Mouse (Mus musculus): ENCODE measurements at regions not wholly inside any gene's neighbourhood (a gene's known extent, or its start where the extent isn't known, plus 50 kb on each side); places are given as distances from the start of the nearest gene placed in this dataset.

DNA sequence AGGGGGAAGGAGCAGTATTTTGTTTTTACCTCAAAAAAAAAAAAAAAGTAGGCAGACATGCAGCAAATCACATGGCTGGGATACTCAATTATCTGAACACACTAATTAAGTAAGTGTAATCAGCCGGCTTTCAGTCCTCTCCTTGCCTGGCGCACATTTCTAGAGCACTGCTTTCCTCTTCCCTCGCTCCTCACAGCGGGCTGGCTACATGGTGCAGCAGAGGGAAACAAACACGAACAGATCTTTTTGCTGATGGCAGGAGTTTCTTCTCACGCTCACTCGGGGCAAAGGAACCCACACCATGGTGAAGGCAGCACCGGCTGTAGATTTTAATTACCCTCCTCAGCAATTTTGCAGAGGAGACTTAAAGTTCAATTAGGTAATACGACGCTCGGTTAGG, 169.7 kb upstream of the Azi2 start:
- DNase-seq (ENCODE audit: extremely low read depth, low read depth): no peak

DNA sequence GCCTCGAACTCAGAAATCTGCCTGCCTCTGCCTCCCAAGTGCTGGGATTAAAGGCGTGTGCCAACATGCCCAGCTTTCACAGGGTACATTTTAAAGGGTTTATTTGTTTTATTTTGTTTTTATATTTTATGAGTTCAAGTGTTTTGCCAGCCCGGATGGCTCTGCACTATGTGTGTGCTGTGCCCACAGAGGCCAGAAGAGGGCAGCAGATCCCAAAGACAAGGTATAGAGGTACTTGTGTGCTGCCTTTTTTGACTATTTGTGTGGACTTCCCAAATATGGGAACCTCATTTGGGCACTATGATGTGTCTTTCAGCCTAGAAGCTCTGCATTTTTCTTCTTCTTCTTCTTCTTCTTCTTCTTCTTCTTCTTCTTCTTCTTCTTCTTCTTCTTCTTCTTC, 176.4 kb upstream of the Azi2 start:
- DNase-seq (ENCODE audit: extremely low read depth, low read depth): peak; percentile 14

DNA sequence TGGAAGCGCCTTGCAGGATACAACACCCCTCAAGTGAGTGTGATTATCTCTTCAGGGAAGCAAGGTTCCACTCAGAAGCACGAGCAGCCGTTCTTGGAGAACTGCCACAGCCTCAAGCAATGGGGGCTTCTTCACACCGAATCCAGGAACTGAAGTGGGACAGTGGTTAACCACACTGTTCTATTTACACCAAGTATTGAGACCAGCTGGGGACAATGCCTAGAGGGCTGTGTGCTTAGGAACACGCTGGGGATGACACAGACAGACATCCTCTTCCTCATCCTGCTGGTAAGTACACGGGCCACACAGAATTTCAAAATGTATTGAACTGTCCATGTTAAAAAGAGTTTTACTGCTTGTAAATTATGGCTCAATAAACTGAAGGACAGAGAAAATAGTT, 177.0 kb upstream of the Azi2 start:
- DNase-seq (ENCODE audit: extremely low read depth, low read depth): peak; percentile 0

DNA sequence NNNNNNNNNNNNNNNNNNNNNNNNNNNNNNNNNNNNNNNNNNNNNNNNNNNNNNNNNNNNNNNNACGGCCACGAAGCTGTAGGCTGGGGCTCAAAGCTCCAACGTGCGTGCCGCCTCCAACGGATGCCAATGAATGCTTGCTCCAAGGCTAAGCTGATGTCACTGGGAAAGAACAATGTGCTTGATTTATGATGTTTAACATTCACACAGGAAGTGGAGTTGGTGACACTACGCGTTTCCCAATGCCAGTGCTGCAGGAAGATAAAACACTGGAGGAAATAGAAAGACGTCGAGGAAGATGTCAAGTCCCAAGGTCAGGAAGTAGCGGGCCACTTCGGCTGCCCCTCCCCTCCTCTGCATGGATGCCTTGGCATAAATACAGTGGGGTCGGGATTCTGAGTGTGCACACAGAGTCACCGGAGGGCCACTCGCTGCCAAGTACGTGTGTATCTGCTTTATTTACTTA, 180.7 kb upstream of the Azi2 start:
- DNase-seq (ENCODE audit: extremely low read depth, low read depth): no peak

DNA sequence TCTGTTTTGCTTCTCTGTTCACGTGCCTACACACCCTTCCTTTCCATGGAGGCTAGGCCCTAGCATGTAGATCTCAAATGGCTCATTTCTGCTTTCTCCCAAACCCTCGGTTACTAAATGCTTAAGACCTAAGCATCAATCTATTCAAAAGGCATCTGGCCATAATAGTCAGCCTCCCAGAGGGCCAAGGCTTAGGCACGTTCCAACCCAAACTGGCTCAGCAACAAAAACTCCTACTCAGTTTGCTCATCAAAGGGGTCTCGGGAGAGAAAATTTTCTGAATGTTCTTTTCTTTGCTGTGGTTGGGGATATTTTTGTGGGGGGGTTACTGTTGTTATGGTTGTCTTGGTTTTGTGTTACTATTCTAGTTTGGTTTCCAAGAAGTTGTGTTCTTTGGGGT, 196.8 kb upstream of the Azi2 start:
- no peak for DNase-seq (ENCODE audit: extremely low read depth, low read depth)

DNA sequence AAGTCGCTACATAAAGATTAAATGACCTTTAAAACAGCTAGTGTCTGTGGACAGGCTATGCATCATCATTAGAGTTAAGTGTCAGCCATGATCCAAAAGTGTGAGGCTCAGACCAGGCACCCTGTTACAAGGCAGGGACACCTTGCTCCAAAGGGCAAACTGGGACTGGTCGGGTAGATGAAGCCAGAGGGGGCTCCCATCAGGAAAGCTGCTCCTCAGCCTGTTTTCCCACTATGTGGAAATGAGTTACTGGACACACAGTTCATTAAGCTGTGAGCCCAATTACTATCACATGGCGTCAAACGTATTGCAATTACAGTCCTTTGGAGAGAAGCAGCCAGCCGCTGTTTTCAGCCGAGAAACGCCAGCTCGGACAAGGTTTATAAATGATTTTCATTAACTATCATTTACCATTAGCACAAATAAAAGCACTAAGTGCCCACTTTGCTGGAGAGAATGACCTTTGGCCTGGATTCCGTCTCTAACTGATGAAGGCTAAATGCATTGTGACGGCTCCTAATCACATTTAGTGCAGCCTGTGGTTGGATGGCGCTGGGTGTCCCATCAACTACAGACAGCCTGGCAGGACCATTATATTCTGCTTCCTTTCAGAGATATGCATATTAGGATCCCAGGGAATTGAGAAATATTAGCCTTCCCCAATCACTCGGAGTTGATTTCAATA, 203.5 kb upstream of the Azi2 start:
- no peak for DNase-seq (ENCODE audit: extremely low read depth, low read depth)

DNA sequence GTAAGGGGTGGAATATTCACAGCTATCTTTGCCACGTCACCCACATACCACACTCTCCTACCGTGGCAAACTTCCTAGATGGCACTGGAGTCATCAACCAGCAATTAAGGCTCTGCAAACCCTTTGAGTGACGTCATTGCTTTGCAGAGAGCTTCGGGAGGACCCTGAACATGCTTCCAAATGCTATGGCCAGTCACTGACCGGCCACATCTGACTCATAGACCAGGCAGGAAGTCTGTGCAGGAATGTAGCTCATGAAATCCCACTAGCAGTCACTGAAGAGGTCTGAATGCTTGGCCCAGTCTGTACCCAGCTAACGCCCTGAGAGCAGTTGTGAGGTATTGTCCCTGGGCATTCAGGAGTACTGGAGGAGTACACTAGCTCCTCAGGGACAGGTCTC, 203.9 kb upstream of the Rbms3 start:
- DNase-seq (ENCODE audit: extremely low read depth, low read depth): no peak

DNA sequence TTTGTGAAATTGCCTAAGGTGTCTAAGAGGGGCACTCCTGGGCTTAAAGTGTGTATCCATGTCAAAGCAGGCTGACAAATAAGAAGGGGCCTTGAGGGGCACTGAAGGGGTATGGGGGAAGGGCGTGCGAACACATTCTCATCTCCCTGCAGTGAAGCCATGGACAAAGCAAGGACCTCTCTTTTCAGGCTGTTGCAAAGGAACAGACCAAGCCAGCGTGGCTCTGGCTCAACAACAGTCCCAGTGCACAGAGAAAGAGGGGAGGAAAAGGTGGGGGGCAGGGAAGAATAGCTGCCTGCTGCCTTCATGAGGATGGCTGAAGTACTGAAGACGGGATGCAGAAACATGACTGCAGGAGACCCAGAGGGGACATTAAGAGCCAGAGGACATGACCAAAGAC, 184.9 kb upstream of the Rbms3 start:
- DNase-seq (ENCODE audit: extremely low read depth, low read depth): no peak

DNA sequence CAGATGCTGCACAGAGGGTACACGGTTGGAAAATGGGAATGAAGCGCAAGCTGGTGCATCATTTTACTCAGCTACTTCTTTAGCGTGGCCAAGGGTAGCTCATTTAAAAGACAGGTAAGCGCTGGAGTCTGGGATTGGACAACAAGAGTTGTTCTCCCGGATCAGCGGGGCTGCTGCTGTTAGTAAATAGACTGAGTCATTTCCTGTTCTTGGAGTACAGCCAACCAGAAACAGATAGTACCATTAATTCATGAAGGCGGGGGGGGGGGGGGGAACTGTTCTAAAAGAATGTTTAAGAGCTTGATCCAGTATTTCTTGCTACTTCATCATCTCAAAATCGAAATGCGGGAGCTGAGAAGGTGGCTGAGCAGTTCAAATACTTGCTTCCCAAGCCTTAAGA, 183.5 kb upstream of the Rbms3 start:
- DNase-seq (ENCODE audit: extremely low read depth, low read depth): no peak

DNA sequence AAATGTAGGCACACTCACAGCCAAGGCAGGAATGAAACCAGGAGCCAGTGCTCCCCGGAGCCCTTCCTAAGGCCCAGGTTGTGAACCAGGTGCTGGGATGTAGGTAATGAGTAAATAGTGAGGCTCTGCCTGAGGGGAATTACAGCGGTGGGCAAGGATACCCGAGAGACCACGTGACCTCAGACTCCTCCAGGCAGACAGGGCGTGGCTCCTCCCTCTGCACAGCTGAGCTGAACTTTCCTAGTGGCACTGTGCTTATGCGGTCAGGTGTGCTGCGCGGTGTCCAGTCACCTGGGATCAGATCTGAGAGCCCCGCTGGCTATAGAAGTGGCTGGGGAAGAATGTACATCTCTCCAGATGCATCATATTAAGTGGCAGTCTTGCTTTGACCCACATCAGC, 176.1 kb upstream of the Rbms3 start:
- DNase-seq (ENCODE audit: extremely low read depth, low read depth): no peak

DNA sequence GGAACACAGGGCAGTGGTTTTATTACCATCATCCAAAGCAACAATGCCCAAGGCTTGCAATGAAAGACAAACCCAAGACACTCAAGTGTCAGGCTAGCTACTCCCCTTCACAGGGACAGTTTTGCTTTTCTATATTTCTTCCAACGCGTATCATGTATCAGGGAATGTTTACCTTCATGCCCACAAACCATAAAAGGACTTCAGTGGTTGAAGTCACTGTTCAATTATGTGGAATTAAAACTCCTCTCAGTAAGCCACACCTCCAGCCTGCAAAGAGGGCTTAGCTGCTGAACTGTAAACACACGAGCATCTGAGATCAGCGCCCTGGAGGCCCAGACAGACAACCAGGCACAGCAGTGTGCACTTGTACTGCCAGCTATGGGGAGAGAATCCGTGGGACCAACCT, 154.5 kb upstream of the Rbms3 start:
- no peak for DNase-seq (ENCODE audit: extremely low read depth, low read depth)

DNA sequence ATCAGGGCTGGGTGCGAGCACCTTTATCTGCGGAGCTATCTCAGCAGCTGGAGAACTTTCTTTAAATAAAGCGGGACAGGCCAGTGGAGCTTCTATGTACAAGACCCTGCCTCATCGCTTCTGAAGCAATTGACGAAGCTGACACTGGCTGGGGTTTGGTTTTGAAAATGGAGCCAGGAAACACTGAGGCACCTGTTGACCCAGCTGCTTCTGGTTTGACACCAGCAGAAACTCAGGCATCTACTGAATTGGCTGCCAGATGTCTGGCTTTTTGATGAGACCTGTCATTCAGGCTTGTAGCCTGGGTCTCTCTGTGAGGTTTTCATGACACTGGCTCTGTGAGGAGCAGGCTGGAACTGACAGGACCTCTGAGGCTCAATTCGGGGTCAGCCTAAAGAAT, 124.9 kb upstream of the Rbms3 start:
- DNase-seq (ENCODE audit: extremely low read depth, low read depth): no peak

DNA sequence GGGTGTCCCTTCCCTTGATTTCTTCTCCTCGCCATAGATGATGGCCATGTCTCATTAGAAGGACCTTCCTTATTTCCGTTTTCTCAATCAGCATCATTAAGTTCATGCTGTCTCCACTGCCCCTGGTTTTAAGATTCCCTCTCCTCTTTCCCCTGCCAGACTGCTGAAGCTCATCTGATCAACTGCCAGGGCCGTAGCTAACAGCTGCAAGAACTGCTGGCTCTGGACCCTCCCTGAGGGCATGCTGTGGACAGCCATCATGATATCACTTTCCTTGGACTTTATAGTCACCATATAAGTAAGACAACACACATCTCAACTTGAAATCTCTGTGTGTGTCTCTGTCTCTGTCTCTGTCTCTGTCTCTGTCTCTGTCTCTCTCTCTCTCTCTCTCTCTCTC, 123.8 kb upstream of the Rbms3 start:
- DNase-seq (ENCODE audit: extremely low read depth, low read depth): no peak

DNA sequence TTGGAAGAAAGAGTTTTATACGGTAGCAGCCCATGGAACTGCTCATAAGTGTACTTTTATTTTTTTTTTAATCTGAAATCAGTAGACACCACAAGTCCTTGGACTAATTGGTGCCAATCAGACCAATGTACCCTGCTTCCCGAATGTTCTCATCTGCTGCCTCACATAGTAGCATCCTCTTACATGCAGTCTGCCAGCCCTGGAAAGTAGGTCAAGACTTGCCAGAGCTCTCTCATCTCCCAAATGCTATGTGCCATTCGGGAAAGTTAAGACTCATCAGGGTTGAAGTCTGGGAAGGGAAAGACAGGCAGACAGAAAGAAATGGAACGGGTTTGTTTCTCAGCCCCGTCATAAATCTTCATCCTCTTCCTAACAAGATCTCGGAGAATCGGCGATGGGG, 115.2 kb upstream of the Rbms3 start:
- no peak for DNase-seq (ENCODE audit: extremely low read depth, low read depth)

DNA sequence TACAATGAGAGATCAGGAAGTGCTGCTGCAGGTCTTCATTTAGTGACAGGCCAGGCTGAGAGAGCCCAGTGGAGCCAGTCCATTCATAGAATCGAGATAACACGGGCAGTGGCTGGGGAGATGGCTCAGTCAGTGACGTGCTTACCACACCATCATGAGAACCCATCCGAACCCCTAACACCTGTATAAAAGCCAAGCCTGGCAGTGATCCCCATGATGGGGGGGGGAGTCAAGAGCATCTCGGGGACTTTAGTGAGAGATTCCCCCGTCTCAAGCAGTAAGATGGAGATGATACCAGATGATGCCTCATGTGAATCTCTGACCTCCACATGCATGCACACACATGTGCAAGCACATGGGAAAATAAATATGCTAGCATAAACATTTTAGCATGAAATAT, 99.7 kb upstream of the Rbms3 start:
- no peak for DNase-seq (ENCODE audit: extremely low read depth, low read depth)

DNA sequence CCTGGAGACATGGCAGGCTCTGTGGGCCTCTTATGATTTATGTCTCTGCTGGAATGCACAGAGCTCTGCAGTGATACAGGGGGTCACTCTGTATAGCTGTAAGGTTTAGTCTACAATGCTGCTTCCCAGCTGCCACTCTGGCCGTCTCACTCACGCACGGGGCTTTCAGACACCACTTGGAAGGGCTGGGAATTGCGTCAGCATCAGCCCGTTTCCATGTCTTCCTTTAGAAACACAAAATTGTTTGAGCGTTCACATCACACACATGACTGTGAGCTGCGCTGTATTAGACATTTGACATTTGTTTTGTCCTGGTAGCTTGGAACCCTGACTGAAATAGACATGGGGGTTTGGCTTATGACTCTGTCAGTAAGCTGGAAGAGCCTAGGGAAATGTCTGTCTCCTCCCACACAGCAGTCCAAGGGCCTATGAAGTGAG, 90.5 kb upstream of the Rbms3 start:
- no peak for DNase-seq (ENCODE audit: extremely low read depth, low read depth)

DNA sequence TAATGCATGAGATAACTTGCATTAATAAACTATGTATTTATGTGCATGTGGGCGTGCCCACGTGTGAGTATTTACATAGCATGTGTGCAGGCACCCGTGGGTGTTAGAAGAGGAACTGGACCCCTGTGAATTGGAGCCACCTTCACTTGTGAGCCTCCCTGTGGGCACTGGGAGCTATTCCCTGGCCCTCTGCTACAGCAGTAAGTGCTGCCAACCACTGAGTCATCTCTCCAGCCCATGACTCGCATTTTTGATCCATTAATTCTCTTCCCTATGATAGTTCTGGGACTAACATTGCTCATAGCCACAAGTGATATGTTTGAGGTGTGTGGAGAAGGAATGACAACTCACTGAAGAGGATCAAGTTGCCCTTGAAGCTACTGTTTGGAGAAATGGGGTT, 87.6 kb upstream of the Rbms3 start:
- DNase-seq (ENCODE audit: extremely low read depth, low read depth): no peak

DNA sequence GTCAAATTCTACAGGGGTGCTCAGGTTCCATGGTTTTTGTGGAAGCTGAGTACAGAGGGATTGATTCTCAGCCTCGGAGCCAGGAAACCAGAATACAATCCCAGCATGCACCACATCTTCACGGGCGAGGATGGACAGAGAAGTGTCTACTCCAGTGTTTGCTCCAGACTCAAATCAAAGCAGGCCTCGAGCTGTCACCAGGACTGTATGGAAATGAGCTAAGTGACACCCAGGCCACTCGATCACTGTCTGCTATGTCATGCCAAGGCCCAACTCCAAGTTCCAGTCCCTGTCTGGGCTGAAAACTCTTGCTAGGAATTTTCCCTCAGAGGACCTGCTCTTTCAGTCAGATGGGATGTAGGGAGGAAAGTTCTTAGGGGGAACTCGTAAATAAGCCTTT, 86.8 kb upstream of the Rbms3 start:
- DNase-seq (ENCODE audit: extremely low read depth, low read depth): no peak

DNA sequence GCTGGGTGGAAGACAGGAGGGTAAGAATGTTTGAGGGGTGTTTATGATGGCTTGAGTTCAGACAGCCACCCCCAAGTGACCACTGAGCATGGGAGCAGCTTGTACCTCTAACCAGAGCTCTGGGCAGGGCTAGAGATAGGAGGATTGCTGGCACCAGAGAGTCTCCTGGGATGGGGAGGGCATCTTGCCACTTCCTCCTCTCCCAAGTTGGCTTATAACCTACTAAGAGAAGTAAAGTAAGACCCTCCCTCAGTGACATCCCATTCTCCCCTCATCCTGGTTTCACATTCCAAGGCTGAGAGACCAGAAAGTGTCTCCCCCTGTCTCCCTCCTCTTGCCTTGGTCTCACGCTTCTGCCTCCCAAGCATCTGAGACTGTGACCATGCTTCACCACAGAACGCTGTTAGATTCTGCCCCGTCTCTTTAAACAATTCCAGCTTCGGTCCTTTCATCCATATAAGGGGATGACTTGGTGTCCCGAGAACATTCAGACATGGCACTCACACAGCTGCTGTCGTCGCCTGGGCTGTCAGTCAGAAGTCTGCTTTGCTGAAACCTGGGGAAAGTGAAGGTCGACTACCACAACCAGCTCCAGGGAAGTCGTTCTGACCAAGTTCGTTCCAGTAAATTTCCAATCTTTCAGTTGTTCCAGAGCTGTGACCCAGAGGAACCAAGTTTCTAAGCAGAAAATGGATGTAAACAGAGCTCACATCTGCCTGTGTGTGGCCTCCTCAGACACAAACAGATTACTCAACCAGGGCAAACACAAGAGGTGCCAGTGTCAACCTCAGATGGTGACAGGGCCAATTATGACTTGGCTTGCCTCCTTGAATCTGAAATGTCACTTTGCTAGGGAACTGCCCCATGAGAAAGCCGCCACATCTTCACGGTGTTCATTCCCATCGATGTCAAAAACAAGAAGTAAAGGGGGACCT, 85.3 kb upstream of the Rbms3 start:
- no peak for DNase-seq (ENCODE audit: extremely low read depth, low read depth)

DNA sequence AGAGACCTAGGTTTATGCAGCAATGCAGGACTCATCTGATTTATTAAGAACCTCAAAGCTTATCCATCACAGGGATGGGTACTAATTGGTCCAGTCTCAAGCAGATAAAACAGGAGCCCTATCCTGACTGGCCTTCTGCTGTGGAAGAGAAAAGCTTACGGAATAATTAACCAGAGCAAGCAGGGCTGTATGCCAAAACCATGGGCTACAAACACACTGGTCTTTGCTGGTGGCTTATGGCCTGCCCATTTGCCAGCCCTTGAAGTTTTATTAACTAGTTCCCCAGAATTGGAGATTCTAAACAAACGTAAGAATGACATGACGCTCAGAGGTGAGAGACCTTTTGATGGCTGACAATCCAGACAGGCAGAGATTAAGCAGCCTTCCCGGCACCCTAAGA, 83.4 kb upstream of the Rbms3 start:
- no peak for DNase-seq (ENCODE audit: extremely low read depth, low read depth)

DNA sequence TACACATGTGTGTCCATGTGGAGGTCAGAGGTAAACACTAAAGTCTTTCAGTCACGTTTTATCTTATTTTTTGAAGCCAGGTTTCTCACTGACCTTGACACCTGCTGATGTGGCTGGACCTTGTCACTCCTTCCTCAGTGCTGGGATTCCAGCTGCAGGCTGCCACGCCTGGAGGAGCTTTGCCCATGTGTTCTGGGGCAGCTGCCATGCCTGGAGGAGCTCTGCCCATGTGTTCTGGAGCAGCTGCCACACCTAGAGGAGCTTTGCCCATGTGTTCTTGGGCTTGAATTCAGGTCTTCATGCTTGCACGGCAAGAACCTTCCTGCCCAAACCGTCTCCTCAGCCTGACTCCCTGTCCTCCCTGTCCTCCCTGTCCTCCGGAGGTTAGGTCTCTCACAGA, 82.1 kb upstream of the Rbms3 start:
- DNase-seq (ENCODE audit: extremely low read depth, low read depth): no peak

DNA sequence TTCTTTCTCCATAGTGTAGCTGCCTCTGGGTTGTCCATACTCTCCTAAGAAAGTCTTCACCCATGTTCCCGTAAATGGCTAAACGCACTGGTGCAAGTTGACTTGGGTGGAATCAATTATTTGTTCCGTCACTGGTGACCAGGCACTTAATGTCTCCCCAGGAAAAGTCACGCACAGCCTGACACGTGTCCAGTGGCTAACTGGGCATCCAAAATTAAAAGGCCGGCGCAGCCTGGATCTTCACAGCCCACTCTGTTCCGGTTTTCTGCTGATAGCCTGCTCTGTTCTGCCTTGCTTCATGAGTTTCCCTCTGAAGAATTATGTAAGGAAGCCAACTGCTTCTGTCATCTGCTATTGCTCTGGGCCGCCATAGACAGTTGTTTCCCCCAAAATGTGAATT, 81.3 kb upstream of the Rbms3 start:
- no peak for DNase-seq (ENCODE audit: extremely low read depth, low read depth)

DNA sequence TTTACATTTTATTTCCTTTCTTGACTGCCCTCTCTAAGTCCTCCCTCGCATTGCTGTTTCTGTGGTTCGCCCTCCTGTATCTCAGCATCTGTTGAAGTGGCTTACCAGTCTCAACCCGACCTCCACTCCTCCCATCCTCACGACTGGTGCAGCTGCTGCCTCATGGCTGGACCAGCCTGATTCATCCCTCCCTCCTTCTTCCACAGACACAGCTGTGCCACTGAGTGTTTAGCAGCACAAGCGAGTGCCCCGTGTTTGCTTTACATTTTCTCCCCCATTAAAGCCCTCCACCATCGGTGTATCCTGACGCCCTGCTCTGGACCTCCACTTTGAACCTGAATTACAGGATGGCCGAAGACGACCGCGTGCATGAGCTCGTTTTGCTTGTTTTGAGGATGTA, 80.0 kb upstream of the Rbms3 start:
- no peak for DNase-seq (ENCODE audit: extremely low read depth, low read depth)

All from MEL-GATA-1-ER (cell line).